Mouse (Mus musculus) cerebellum, adult 8-10 months (tissue): ENCODE measurements at regions not wholly inside any gene's neighbourhood (a gene's known extent, or its start where the extent isn't known, plus 50 kb on each side); places are given as distances from the start of the nearest gene placed in this dataset.

Experiments used
- DNase-seq: peaks from one replicate; pipeline ENCODE4 v3.0.0; 2022

DNA sequence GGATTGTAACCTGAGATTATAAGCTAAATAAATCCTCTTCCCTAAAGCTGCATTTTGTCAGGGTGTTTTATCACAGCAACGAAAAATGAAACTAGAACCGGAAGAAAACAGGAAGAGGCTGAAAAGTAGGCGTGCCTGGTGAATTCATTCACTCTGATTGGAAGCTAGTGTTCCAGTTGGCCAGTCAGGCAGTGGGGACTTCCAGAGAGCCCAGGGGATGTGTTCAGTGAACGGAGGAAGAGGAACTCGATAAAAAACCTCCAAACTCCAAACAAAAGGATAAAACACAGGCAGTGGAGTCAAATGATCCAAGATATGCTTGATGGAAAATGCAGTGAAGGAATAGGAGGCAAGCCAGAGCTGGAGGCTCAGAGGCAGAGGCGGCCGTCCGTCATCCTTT, 305.5 kb upstream of the Kazn start:
- no peak for DNase-seq

DNA sequence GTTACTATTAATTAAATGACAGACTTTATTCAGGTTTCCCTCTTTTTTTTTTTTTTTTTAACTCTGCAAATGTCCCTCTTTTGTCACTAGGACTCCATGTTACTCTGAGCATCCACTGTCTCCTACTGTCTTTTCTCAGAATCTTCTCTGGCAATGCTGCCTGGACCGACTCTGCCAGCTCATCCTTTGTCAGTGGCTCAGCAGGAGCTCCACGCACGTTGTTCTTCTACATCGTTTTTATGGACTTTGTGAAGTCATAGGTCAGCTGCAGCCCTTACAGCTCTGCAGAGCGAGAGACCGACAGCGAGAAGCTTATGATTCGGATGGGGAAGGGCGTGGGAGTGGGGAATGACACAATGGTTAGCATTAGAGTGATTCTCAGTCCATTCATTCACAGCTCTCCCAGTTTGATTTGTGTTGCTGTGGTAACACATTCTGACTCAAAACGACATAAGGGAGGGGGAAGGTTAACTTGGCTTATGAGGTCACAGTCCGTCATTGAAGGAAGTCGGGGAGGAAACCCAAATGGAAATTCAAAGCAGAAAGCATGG, 300.1 kb upstream of the Kazn start:
- no peak for DNase-seq

DNA sequence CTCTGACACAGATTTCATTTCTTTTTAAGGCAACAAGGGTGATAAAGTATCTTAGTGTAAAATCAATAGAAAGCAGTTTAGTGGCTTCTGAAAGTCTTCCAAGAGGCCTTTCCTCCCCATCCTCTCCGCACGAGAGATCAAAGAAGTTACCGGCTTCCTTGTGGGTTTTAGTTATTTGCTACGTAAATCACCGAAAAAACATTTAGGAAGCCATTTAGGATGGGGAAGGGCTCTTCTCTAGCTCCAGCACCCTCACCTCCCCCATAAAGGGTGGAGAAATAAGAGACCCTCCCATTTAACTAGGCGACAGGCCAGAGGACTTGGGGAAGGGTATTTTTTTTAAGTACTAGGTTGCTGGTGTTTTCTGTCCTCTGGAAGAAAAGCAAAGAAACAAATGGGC, 287.9 kb upstream of the Kazn start:
- no peak for DNase-seq

DNA sequence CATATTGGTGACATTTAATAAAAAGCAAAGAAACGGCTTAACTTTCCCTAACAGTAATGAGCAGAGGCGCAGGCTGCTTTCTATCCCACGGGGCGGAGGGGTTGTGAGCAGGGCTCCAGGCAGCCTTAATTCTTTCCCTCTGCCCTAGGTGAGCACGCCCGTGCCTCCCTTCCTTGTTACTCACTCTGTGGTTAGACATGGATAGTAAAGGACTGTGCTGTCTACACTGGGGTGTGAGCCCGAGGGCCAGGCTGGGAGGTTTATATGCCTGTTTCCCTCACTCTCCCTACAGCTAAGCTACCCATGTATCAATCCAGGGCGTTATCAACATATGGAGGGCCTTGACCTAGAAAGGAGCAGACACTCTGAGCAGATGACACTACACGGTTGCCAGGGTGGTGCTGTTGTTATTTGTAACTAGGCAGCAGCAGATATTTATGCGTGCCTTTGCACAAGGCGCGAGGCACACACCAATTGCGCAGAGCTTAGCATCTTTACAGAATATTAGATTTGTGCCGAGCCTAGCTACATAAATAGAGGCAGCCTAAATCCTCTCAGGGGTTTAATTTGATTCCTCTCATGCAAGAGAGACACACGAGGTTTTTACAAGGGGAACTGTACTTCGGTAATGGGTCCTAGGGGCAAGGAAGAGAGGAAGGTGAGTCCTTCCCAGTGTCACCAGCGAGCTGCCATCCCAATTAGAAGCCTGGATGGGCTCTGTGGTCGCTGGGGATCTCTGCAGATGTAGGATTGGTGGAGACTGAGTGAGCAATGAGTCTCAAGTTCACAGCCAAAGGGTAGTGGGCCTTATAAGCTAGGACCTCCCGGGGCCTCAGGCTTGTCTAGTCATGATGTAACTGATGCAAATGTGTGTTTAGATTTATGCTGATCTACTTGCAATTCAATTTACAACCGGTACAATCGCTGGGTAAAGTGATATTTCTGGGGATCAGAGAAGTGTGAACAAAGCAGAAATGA, 278.6 kb upstream of the Kazn start:
- DNase-seq = no peak

DNA sequence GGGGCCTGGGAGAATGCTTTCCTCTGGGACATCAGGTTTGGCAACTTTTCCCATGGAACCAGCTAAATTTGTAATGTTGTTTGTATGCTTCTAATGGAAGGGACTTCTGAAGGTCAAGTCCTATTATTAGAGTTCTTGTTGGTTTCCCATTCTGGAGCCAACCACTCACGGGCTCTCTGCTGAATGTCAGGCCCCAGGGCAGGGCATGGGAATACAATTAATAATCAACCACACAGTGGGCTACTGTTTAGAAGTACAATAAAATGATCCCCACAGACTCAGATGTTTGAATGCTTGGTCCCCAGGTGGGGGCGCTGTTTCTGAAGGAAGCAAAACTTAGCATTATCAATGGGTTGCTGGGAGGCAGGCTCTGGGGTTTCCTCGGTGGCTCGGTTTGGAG, 275.6 kb upstream of the Kazn start:
- no peak for DNase-seq

DNA sequence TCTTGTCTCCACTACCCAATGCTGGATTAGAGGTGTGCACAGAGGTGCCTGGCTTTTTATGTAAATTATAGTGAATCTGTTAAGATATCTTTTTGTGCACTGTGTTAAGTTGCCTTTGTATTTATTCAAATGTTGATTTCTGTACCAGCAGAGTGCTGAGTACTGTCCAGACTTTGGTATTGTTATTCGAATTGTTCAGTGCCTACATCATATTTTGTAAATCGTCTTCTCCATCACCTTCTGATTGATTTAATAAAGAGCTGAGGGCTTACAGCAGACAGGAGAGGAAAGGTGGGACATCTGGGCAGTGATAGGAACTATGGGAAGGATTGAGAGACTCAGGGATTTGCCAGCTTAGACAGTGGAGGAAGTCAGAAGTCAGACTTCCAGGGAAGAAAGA, 270.2 kb upstream of the Kazn start:
- DNase-seq = no peak

DNA sequence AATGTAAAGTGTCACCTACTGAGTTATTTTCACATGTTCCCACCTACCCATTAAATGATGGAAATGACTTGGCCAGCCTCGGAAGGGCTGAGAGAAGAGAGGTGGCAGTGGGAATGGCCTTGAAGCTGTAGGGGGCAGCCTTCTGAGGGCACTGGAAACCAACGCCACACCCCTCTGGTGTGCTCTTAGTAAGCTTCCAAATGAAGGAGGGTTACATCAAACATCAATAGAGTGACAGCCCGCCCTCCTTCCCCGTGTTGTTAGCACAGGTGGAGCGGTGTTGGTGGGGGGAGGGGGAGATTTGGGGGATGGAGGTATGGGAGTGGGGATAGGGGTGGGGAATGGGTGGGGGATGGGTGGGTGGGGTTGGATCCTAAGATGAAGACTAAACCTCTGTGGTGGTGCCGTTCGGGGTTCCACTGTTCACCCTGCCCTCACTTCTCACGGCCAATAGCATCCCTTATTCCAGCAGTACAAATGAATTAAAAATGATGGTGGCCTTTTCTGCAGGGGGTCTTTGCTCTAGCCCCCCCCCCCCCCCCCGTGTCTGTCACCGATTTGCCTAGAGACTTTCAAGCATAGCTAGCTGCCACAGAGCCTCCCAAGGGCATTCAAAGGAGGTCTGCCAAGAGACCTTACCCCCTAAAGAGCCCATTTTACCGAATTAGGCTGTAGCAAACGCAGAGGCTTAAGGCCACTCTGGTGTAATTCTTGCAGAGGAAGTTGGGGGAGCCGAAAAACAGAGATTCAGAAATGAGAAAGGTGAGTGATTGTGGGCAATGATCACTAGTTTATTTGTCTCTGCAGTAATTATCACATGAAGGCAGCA, 267.4 kb upstream of the Kazn start:
- DNase-seq = no peak

DNA sequence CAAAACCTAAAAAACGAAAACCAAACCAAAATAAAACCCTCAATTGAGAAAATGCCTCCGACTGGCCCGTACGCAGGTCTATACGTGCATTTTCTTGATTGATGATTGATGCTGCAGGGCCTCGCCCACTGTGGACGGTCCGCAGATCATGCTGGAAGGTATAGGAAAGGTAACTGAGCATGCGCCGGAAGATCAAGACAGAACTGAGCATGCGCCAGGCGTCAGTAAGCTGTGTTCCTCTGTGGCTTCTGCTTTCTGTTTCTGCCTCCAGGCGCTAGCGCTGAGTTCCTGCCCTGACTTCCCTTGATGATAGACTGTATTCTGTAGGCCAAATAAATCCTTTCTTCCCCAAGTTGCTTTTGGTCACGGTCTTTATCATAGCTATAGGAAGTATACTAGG, 264.6 kb upstream of the Kazn start:
- no peak for DNase-seq

DNA sequence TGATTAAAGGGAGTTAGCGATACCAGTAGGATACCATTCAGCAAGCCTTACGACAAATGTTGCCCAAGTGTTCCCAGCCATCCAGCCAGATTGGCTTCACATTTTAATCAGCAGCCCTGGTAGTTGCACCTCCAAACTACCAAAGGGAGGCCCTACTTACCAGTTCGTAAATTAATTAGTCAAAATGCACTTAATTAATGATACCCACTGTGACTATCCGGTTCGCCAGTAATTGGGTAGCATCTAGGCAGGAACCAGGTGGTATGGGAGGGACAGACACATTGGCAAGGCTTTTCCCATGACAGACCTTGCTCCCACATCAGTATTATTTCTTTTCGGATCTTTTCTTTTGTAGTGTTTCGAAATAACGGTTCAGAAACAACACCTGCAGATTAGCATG, 262.0 kb upstream of the Kazn start:
- DNase-seq = no peak

DNA sequence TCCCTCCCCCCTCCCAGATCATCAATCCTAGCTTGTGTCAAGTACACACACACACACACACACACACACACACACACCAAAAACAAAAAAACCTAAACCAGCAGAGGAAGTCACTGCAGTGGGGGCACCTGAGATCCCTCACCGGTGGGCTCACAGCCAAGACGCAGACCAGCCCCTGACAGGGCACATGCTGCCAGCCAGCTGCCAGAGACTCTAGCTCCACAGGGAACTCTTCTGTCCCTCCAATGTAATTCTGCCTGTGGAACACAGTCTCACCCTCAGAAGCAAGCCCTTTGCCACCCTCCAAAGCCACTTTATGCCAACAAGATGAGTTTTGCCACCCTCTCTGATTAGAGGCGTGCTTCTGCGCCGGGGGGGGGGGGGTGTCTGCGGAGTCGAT, 261.3 kb upstream of the Kazn start:
- no peak for DNase-seq

DNA sequence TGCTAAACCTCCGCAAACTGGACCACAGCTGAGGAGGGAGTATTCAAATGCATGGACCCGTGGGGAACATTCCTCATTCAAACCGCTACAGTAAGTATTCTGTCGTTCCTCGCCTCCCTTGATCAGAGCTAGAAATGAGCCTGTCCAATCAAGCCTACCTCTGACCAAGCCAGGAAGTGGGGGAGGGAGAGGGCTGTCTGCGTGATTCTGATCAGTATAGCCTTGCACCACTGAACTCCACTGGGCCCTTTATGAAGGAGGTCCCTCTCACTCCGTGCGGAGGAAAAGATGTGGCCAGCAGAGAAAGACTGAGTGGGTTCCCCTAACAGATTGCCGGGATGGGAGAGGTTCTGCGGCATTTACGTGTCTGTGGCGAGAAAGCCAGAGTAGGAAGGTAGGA, 257.4 kb upstream of the Kazn start:
- no peak for DNase-seq

DNA sequence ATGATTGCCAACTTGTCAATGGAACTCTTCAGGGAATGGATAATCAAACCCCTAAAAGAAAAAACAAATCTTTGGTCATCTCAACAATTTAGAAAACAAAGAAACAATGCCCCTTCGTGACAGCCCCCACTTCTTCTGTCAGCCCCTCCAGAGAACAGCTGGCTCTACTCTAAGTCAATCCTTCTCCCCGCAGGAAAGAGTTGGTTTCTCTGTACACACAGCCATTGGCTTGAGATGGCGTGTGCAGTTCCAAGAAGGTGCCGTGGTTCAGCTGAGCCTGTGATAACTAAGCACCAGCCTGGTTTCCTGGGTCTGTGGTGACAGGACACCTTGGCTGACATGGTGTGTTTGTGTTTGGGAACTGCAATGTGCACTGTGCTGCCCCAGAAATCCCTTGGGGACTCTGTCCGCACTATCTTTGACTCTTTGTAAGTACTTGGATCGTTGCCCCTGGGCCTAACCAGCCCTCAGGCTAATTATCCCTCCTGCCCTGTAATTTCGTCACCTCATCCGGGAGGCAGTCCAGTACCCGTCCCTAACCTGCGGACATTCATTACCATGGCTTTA, 253.8 kb upstream of the Kazn start:
- DNase-seq = no peak

DNA sequence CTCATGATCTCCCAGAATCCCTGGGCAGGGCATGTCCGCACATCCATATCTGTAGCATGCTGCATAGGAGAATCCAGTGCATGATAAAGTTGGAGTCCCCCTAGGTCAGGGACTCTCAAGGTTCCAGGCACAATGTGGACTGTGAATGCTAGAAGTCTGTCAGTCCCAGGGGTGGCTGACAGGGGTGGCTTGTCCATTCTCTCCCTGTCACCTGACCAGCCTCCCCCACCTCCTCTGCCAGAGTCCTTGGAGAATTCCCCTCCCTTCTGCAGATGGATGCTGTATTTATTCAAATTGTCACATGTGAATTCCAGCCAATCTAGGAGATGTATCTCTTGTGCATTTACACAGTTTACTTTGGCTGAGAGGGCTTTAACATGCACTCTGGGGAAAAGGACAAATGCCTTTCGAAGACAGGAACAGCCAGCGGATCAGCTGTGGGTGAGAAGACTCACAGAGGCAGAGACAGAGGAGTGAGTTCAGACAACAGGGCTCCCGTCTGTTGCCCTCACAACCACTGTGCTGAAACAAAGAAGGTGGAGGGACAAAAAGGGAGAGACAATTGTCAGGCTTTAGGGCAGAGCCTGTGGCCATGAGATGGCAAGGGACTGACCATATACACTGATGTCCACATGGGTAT, 246.7 kb upstream of the Kazn start:
- DNase-seq = no peak

DNA sequence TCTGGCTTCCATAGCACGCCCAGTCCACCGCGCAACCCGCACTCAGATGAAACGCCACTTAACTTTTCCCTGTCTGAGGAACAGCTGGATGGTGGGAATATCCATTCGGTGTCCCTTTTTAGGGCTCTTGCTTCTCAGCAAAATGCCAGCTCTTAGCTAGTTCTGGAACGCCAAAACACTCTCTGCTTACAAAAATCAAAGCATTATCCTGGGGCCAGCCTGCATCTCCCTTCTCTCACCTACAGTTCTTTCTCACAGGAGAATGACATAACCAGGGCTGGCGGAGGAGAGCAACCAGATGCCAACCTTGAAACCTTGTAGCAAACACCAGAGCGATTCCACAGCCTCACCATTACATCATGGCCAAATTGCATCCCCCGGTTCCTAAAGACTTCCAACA, 236.4 kb upstream of the Kazn start:
- DNase-seq = no peak

DNA sequence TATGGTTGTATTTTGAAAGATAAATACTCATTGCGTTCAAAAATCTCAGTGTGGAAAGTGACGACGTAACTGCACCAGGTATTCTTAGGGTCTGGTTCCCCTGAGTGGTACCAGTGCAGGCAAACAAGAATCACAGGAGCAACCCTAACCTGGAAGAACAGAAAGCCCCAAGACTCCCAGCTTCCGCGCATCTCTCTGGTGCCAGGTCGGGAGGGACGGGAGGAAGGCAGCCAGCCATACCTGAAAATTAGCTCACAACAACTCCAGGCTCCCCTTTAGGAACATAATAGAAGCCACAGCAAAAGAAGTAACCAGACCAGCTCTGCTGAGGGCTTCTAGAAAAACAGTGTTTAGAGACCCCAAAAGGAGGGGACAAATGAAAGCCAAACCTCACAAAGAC, 235.4 kb upstream of the Kazn start:
- no peak for DNase-seq

DNA sequence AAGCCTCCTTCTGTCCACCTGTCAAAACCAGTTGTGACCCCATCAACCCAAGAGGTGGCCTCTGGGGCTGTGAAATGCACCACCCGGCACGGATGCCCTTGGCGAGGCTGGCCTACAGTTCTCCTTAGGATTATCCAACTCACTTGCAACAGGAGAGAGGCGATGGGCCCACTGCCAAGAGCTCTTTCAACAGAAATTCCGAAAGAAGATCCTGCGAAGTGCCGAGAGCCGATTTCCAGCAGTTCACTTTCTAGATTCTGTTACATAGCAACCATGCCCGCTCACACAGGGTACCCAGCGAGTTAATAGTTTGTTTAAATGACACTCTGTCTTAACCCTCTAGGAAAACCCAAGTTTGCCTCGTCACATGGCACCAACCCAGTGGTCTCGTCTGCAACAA, 234.8 kb upstream of the Kazn start:
- DNase-seq = peak; percentile 34

DNA sequence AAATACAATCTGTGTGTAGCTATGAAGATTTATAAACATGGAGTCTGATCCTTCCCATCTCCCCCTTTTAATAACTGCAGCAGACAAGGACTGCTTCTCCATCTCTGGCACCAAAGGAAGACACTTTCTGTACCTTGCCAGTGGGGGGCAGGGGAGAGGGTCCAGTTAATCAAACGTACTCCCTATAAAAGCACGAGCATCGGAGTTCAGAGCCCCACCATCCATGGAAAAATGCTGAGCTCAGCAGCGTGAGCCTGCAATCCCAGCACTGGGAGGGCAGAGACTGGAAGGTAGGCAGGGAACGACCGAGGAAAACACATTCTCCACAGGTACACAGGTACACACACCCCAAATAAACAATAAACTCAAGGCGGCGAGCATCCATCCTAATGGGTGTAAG, 234.1 kb upstream of the Kazn start:
- DNase-seq = no peak

DNA sequence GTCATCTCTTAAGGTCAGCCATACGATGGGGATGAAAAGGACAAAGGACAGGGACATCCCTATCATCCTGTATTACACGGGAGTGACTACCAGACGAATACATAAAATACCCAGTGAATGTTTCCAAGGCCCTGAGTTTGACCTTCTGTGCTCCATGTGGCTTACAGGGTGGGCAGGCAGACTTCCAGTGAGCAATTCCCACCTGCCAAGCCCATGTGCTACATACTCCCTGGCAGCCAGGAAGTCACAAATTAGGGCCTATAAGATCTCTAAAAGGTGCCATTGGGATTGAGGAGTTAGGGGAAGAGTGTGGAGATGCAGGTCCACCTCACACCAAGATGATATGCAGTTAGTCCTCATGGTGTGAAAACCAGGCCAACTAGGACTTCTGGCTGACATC, 233.1 kb upstream of the Kazn start:
- no peak for DNase-seq

DNA sequence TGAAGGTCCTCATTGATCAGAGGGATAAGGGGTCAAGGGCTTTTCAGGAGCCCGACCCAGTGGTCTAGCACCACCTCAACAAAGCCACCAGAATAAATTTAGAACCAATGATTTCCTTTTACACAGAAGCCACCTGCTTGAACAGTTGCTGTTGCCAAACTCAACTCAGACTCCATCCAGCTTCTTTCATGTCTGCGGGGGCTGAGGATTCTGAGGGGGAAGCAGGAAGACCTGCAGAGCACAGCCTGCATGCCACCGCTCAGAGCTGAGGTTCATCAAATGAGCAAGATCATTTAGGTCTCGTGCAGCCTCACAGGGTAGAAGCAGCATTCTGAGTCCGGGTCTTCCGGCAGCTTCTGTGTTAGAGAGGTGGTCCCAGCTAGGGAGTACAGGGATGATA, 231.6 kb upstream of the Kazn start:
- DNase-seq = no peak

DNA sequence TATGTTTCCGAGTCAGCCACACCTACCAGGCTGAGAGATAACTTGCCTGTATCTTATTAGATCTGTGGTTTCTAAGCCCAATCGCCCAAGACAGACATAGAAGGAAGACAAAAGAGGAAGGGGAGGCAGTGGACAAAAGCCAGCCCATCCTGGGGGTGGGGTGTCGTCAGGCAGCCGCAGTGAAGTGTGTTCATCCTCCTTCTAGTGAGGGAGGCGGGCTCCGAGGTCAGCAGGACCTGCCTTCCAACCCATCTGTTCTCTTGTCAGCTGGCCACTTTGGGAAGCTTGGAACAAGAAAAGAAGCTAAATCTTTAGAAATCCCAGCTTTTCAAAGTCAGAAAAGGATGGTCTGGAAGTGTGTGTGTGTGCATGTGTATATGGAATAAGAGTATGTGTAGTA, 228.7 kb upstream of the Kazn start:
- DNase-seq = no peak

DNA sequence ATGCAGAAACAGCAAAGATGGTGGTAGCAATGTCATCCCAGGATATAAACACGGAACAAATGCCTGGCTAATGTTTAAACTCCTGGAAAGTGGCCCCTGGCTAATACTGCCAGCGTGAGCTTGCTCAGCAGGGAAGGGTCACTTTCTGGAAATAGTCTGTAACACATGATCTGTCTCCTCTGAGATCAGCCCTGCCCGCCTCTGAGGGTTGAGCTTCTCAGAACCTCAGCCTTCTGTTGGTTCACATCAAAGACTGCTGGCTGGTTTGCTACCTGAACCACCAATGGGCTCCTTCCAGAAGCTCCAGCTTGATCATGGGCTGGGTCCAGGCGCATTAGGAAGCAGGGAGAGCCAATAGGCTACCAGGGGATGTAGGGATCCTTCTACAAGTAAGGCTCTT, 226.0 kb upstream of the Kazn start:
- DNase-seq = no peak

DNA sequence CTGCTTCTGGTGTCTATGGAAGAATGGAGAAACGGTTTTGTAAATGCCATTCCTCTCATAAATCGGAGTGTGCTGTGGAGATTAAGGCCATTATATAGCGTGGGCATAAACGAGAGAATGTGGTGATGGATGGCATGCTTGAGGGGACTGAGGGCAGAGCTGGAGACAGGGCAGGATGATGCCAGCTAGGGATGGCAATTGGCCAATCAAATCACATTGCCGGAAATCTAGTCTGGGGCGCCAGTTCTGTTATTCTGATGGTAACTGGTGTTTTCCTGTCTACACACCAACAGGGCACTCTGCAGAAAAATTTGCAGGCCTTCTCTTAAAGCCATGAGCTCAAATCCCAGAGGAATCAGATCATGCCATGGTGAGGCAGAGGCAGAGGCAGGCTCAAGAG, 224.9 kb upstream of the Kazn start:
- no peak for DNase-seq

DNA sequence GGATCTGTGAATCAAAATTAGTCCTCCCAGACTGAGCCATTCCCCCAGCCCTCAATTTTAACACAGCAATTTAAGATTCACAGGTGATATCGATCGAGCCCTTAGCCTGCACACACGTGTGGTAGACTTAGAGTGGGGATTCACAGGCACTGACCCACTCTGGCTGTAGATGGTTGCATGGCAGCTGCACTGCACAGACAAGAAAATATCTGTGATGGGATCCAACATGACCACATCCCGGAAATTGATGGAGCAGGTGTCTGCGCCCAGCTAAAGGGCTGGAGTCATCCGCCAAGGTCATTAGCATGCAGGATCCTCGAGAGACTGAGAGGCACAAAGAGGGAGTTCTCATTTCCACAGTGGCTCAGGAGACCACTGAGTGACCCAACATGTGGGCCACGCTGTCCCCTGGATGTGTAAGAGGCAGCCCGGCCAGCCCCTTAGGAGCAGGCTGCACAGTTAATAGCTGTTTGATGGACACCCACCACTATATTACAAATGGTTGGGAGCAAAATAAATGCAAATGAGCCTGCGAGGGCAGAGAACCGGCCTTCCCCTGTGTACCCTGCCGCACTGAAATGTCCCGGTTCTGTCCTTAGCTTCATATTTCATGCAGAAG, 221.4 kb upstream of the Kazn start:
- DNase-seq = no peak
